Mouse (Mus musculus) liver, embryonic 11.5 days (tissue): ENCODE measurements at regions not wholly inside any gene's neighbourhood (a gene's known extent, or its start where the extent isn't known, plus 50 kb on each side); places are given as distances from the start of the nearest gene placed in this dataset.

Source experiments
- ATAC-seq: fragments of 200-750 bp; cut with Nextera tagmentation; replicated peaks from 2 replicates; pipeline ENCODE4 v1.8.0; 2017; ENCODE audit warnings: moderate number of reproducible peaks, mild to moderate bottlenecking, moderate TSS enrichment, moderate library complexity; ENCODE audit not compliant: low FRiP score
- DNase-seq: peaks from one replicate; pipeline ENCODE4 v3.0.0-alpha.2; 2017; ENCODE audit warnings: low spot score
- H3K27ac ChIP-seq: fragments of 300-500 bp; sonication (generic); 2 replicates; pipeline ENCODE4 v1.5.1; 2014; ENCODE audit warnings: mild to moderate bottlenecking, low read depth, low read length, control low read depth
- H3K27me3 ChIP-seq: fragments of 300-500 bp; sonication (generic); replicated peaks from 2 replicates; pipeline ENCODE4 v1.6.1; 2014; ENCODE audit warnings: low read length, mixed read lengths; ENCODE audit not compliant: control insufficient read depth, insufficient read depth
- H3K36me3 ChIP-seq: fragments of 300-500 bp; sonication (generic); 2 replicates; pipeline ENCODE4 v1.6.1; 2014; ENCODE audit warnings: mild to moderate bottlenecking, low read length, moderate library complexity, mixed read lengths; ENCODE audit not compliant: control insufficient read depth, insufficient read depth
- H3K4me1 ChIP-seq: fragments of 300-500 bp; sonication (generic); replicated peaks from 2 replicates; pipeline ENCODE4 v1.6.1; 2014; ENCODE audit warnings: low read length, mixed read lengths; ENCODE audit not compliant: control insufficient read depth, insufficient read depth
- H3K4me2 ChIP-seq: fragments of 300-500 bp; sonication (generic); 2 replicates; pipeline ENCODE4 v1.6.1; 2014; ENCODE audit warnings: mild to moderate bottlenecking, control low read depth, moderate library complexity
- H3K4me3 ChIP-seq: fragments of 300-500 bp; sonication (generic); 2 replicates; pipeline ENCODE4 v1.5.1; 2014; ENCODE audit warnings: low read depth, low read length, control low read depth
- H3K9ac ChIP-seq: fragments of 300-500 bp; sonication (generic); 2 replicates; pipeline ENCODE4 v1.6.1; 2014; ENCODE audit warnings: low read depth, low read length, control low read depth
- H3K9me3 ChIP-seq: fragments of 300-500 bp; sonication (generic); 2 replicates; pipeline ENCODE4 v1.6.1; 2016; ENCODE audit warnings: low read length, inconsistent platforms, mixed read lengths; ENCODE audit not compliant: control insufficient read depth
- WGBS: fragments of 180-500 bp; shearing (Covaris S2); extraction: QIAGEN DNeasy Blood & Tissue Kit; methylation state at CpG from one replicate; pipeline ENCODE4 v1.1.7; 2014; 5-methylcytosine and 5-hydroxymethylcytosine counted together

GRCm38 (mm10) chr7:37908618-37909130 lies 114.7 kb downstream of the Uri1 start:
- Histone ChIP-seq H3K4me2 (no peak overlapping the region), H3K9me3 (no peaks in the 10 kb centered on the region; the same call in 1 of the 2 replicates), H3K36me3 (no peaks in the 10 kb centered on the region), H3K4me1 (no peaks in the 10 kb centered on the region), H3K27ac (no peak overlapping the region), H3K27me3 (no peaks in the 10 kb centered on the region), H3K9ac (no peak overlapping the region), H3K4me3 (no peak overlapping the region)
- DNase-seq, result no peak
- ATAC-seq, result no peak
- 80% methylated on average over 5 of the region's 5 CpGs for WGBS

GRCm38 (mm10) chr7:37893885-37894284 lies 120.4 kb upstream of the Zfp536 start:
- 72% methylated on average over 6 of the region's 6 CpGs for WGBS
- Histone ChIP-seq H3K4me2 (no peak overlapping the region), H3K27ac (no peak overlapping the region), H3K36me3 (no peaks in the 10 kb centered on the region), H3K9me3 (no peaks in the 10 kb centered on the region), H3K4me1 (no peaks in the 10 kb centered on the region), H3K27me3 (no peaks in the 10 kb centered on the region), H3K9ac (no peak overlapping the region), H3K4me3 (no peak overlapping the region)
- ATAC-seq (no peak), DNase-seq (no peak)

- WGBS, result 70% methylated on average over 12 of the region's 12 CpGs
- Histone ChIP-seq H3K4me2 (no peak overlapping the region), H3K27me3 (no peaks in the 10 kb centered on the region), H3K27ac (no peak overlapping the region), H3K4me3 (no peak overlapping the region), H3K9me3 (no peaks in the 10 kb centered on the region), H3K9ac (no peak overlapping the region), H3K4me1 (no peaks in the 10 kb centered on the region), H3K36me3 (no peaks in the 10 kb centered on the region)
- DNase-seq, result no peak
- no peak for ATAC-seq
Measured at GRCm38 (mm10) chr7:37874382-37874781, 100.9 kb upstream of the Zfp536 start.

GRCm38 (mm10) chr7:37870956-37871355 lies 97.5 kb upstream of the Zfp536 start:
- H3K4me2 ChIP-seq, result no peak overlapping the region
- no peaks in the 10 kb centered on the region for H3K9me3 ChIP-seq
- DNase-seq (no peak), ATAC-seq (no peak)
- no peak overlapping the region for H3K4me3 ChIP-seq
- no peaks in the 10 kb centered on the region for H3K4me1 ChIP-seq
- no peaks in the 10 kb centered on the region for H3K36me3 ChIP-seq
- no peak overlapping the region for H3K27ac ChIP-seq
- WGBS, result 88% methylated on average over 5 of the region's 5 CpGs
- no peak overlapping the region for H3K9ac ChIP-seq
- no peaks in the 10 kb centered on the region for H3K27me3 ChIP-seq

GRCm38 (mm10) chr7:37866468-37866867 lies 93.0 kb upstream of the Zfp536 start:
- no peak overlapping the region for H3K27ac ChIP-seq
- 37% methylated on average over 1 of the region's 1 CpGs for WGBS
- no peaks in the 10 kb centered on the region for H3K27me3 ChIP-seq
- H3K4me1 ChIP-seq, result no peaks in the 10 kb centered on the region
- no peak overlapping the region for H3K4me2 ChIP-seq
- ATAC-seq (no peak), DNase-seq (no peak)
- no peak overlapping the region for H3K9ac ChIP-seq
- no peaks in the 10 kb centered on the region for H3K9me3 ChIP-seq
- H3K4me3 ChIP-seq, result no peak overlapping the region
- H3K36me3 ChIP-seq, result no peaks in the 10 kb centered on the region

- Histone ChIP-seq H3K4me2 (no peak overlapping the region), H3K4me3 (no peak overlapping the region), H3K9me3 (no peaks in the 10 kb centered on the region), H3K27me3 (no peaks in the 10 kb centered on the region), H3K27ac (no peak overlapping the region), H3K36me3 (no peaks in the 10 kb centered on the region), H3K4me1 (no peaks in the 10 kb centered on the region), H3K9ac (no peak overlapping the region)
- 77% methylated on average over 5 of the region's 5 CpGs for WGBS
- ATAC-seq, result no peak
- no peak for DNase-seq
Measured at GRCm38 (mm10) chr7:37851471-37851870, 78.0 kb upstream of the Zfp536 start.

- DNase-seq (no peak), ATAC-seq (no peak)
- no peaks in the 10 kb centered on the region for H3K9me3 ChIP-seq
- H3K4me2 ChIP-seq, result no peak overlapping the region
- H3K36me3 ChIP-seq, result no peaks in the 10 kb centered on the region
- H3K9ac ChIP-seq, result no peak overlapping the region
- H3K4me3 ChIP-seq, result no peak overlapping the region
- no peak overlapping the region for H3K27ac ChIP-seq
- 47% methylated on average over 1 of the region's 1 CpGs for WGBS
- no peaks in the 10 kb centered on the region for H3K4me1 ChIP-seq
- H3K27me3 ChIP-seq, result no peaks in the 10 kb centered on the region
Measured at GRCm38 (mm10) chr7:37845201-37845600, 71.8 kb upstream of the Zfp536 start.

GRCm38 (mm10) chr7:37842000-37842513 lies 68.6 kb upstream of the Zfp536 start:
- Histone ChIP-seq H3K27ac (no peak overlapping the region), H3K9me3 (no peaks in the 10 kb centered on the region), H3K9ac (no peak overlapping the region), H3K27me3 (no peaks in the 10 kb centered on the region), H3K4me2 (peak overlapping the region; percentile 58), H3K36me3 (no peaks in the 10 kb centered on the region), H3K4me3 (peak overlapping the region; percentile 3; the same call in 1 of the 2 replicates), H3K4me1 (no peaks in the 10 kb centered on the region)
- DNase-seq (no peak), ATAC-seq (no peak)
- WGBS, result 5% methylated on average over 14 of the region's 14 CpGs

- H3K9me3 ChIP-seq, result no peaks in the 10 kb centered on the region
- H3K9ac ChIP-seq, result no peak overlapping the region
- H3K27ac ChIP-seq, result no peak overlapping the region
- DNase-seq, result no peak
- no peaks in the 10 kb centered on the region for H3K27me3 ChIP-seq
- no peak for ATAC-seq
- H3K4me2 ChIP-seq, result peak overlapping the region; percentile 58
- H3K4me3 ChIP-seq, result no peak overlapping the region
- H3K4me1 ChIP-seq, result no peaks in the 10 kb centered on the region
- WGBS, result 31% methylated on average over 4 of the region's 4 CpGs
- no peaks in the 10 kb centered on the region for H3K36me3 ChIP-seq
Measured at GRCm38 (mm10) chr7:37841549-37841948, 68.1 kb upstream of the Zfp536 start.
